Mouse (Mus musculus) ES-Bruce4 (cell line): ENCODE data around the gene Vpreb2. TPM values are rescaled to one million over a fixed set of nuclear protein-coding genes. Genes with fewer than 3 reads are reported as not detected.
"Not testable (repeated sequence)": the region's sequence is repeated elsewhere in the genome, so short reads cannot be mapped to it uniquely, and the experiment has no call there.

Experiments used
- H3K27ac ChIP-seq: 2 replicates; pipeline ENCODE4 v1.5.1; 2012; ENCODE audit warnings: low read length, inconsistent platforms; ENCODE audit not compliant: insufficient read depth
- H3K27me3 ChIP-seq: 2 replicates; pipeline ENCODE4 v1.6.1; 2012; ENCODE audit warnings: mild to moderate bottlenecking, low read length, inconsistent platforms; ENCODE audit not compliant: control insufficient read depth, poor library complexity, insufficient read depth, severe bottlenecking
- H3K36me3 ChIP-seq: 2 replicates; pipeline ENCODE4 v1.6.1; 2012; ENCODE audit warnings: inconsistent platforms, mild to moderate bottlenecking, low read length, moderate library complexity; ENCODE audit not compliant: control insufficient read depth, poor library complexity, insufficient read depth, severe bottlenecking
- H3K4me1 ChIP-seq: one replicate; pipeline ENCODE4 v1.8.1; 2011; ENCODE audit warnings: low read length; ENCODE audit not compliant: control insufficient read depth, insufficient read depth
- H3K4me3 ChIP-seq: 2 replicates; pipeline ENCODE4 v1.5.1; 2011; ENCODE audit warnings: low read depth, mild to moderate bottlenecking, low read length
- H3K9ac ChIP-seq: 2 replicates; pipeline ENCODE4 v1.6.1; 2012; ENCODE audit warnings: low read depth, mild to moderate bottlenecking, inconsistent platforms; ENCODE audit not compliant: poor library complexity, severe bottlenecking
- H3K9me3 ChIP-seq: replicated peaks from 2 replicates; pipeline ENCODE4 v1.6.1; 2012; ENCODE audit warnings: mild to moderate bottlenecking, low read length, inconsistent platforms; ENCODE audit not compliant: control insufficient read depth, poor library complexity, insufficient read depth, severe bottlenecking
- CTCF ChIP-seq: IDR thresholded peaks from one replicate; pipeline ENCODE4 v1.8.1; 2011; ENCODE audit warnings: low read depth, low read length
- EP300 ChIP-seq: IDR thresholded peaks from 2 replicates; pipeline ENCODE4 v1.6.1; 2011; ENCODE audit warnings: low read depth, low read length; ENCODE audit not compliant: insufficient read depth
- POLR2A ChIP-seq: IDR thresholded peaks from one replicate; pipeline ENCODE4 v1.8.1; 2011; ENCODE audit warnings: low read length; ENCODE audit not compliant: insufficient read depth
- polyA plus RNA-seq: library from polyadenylated mRNA; stranded (reverse); fragments of >200 nt; gene quantifications from 2 replicates; pipeline ENCODE4 v1.2.4, GENCODE M21; 2011; ENCODE audit warnings: low read depth; ENCODE audit not compliant: missing spikeins, insufficient read depth, insufficient read length

Gene Vpreb2
- polyA plus RNA-seq, 1 experiment = not detected

DNA sequence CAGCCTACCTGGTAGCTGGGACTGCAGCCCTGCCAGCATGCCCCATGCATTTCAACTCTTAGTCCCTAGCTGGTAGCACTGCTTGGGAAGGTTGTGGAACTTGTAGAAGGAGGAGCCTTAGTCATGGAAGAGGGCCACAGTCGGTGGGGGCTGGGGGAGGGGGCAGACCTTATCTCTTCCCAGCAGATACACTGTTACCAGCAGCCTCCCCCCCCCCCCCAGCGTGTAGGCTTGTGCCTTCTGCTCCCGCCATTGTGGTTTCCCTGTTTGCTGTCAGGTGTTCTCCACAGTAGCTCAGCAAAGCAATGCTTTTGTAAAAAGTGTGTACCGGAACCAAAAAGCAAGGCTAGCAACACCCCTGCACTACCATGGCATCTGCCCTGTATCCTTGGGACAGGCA is 28.6 kb upstream of the Vpreb2 start:
- H3K36me3 ChIP-seq = no peaks in the 10 kb centered on the region
- H3K9me3 ChIP-seq = peaks cover 26% of the 10 kb centered on the region
- H3K4me1 ChIP-seq = no peaks in the 10 kb centered on the region
- H3K9ac ChIP-seq = no peak overlapping the region
- TF ChIP-seq POLR2A (no peak), EP300 (no peak), CTCF (no peak)
- no peak overlapping the region for H3K4me3 ChIP-seq
- no peaks in the 10 kb centered on the region for H3K27me3 ChIP-seq
- no peak overlapping the region for H3K27ac ChIP-seq

DNA sequence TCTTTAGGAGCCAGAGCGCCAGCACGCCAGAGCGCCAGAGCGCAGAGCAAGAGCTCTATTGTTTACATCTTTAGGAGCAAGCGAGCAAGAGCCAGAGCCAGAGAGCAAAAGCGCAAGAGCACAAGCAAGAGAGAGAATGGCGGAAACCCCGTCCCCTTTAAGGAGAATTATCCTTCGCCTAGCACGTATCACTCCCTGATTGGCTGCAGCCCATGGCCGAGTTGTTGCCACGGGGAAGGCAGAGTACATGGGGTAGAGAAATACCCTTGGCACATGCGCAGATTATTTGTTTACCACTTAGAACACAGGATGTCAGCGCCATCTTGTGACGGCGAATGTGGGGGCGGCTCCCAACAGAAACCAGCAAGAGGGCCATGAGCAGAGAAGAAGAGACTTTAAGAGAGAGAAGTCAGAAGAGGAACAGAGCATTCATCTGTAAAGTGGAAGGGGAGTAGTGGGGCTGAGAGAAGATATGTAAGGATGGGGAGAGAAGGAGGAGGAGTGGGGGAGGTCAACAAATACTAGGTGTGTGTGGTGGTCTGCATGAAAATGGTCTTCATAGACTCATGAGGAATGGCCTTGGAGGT is 24.1 kb upstream of the Vpreb2 start:
- H3K9me3 ChIP-seq = peaks cover 33% of the 10 kb centered on the region
- H3K27me3 ChIP-seq, H3K4me1 ChIP-seq, H3K4me3 ChIP-seq, H3K9ac ChIP-seq, H3K36me3 ChIP-seq, H3K27ac ChIP-seq: not testable (repeated sequence)

DNA sequence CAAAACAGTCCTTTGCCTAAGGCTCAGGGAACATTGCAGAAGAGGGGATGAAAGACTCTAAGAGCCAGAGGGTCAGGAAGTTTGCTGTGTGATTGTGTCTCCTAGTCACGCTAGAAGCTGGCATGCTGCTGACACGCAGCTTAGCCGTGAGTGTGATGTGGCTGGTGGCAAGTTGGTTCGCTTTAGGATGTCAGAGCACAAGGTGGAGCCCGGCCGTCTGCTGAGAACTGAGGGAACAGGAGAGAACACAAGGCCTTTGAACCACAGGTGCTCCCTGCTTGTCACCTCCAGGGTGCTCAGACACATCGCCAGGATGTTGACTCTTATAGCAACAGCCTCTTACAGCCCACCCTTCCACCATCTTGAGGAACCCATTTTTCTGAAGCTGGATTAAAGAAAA is 18.1 kb upstream of the Vpreb2 start:
- Histone ChIP-seq H3K27me3 (no peaks in the 10 kb centered on the region), H3K9ac (no peak overlapping the region), H3K4me1 (no peaks in the 10 kb centered on the region), H3K36me3 (no peaks in the 10 kb centered on the region), H3K4me3 (no peak overlapping the region), H3K9me3 (peaks cover 6% of the 10 kb centered on the region), H3K27ac (no peak overlapping the region)
- TF ChIP-seq CTCF = no peak
- no peak for TF ChIP-seq EP300
- TF ChIP-seq POLR2A = no peak

DNA sequence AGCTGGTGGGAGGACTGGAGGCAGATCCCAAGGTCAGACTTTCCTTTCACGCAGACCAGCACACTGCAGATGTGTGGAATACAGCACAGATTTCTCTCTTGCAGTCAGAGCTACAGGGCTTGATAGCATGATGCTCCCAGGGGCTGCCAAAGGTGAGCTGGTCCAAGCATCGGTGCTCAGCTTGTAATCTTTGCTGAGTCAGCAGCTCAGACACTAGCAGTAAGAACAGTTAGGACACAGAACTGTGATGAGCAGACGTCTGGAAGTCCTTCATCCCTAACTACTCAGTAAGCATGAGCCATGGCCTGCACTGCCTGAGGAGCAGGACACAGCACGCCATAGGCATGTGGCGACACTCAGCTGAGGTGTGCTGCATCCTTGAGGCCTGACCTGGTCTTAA is 8.4 kb upstream of the Vpreb2 start:
- Histone ChIP-seq H3K4me1 (no peaks in the 10 kb centered on the region), H3K9me3 (peaks cover 4% of the 10 kb centered on the region; the same call in 1 of the 2 replicates), H3K36me3 (no peaks in the 10 kb centered on the region), H3K4me3 (no peak overlapping the region), H3K27me3 (no peaks in the 10 kb centered on the region; the same call in 1 of the 2 replicates), H3K9ac (no peak overlapping the region), H3K27ac (no peak overlapping the region)
- TF ChIP-seq CTCF = no peak
- TF ChIP-seq EP300 = no peak
- no peak for TF ChIP-seq POLR2A

DNA sequence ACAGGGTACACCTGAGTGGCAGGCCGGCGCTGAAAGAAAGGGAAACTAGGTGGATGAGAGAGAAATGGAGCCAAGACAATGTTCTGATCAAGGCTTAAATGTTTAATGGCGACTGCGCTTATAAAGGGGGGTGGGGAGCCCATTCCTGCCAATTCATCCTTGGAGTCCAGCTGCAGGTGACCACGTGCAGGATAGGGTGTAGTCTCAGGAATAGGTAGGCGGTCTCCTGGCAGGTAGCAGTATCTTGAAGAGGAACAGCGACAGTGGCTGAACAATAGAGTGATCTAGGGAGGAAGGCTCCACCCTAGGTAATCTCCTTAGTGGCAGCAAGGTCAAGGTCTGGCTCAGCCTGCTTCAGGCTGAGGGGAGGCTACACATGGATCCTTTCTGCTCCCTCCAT is 2.4 kb upstream of the Vpreb2 start:
- H3K9ac ChIP-seq, H3K27ac ChIP-seq, H3K27me3 ChIP-seq, H3K4me3 ChIP-seq, H3K36me3 ChIP-seq, H3K9me3 ChIP-seq, H3K4me1 ChIP-seq: not testable (repeated sequence)
- TF ChIP-seq EP300 = peak; percentile 79; the same call in 1 of the 2 replicates

GRCm38 (mm10) chr16:17983201-17983600 is 3.0 kb downstream of the Vpreb2 start:
- Histone ChIP-seq H3K36me3 (no peaks in the 10 kb centered on the region), H3K27ac (no peak overlapping the region), H3K27me3 (no peaks in the 10 kb centered on the region), H3K4me1 (no peaks in the 10 kb centered on the region), H3K9ac (no peak overlapping the region), H3K4me3 (no peak overlapping the region), H3K9me3 (peaks cover 18% of the 10 kb centered on the region)
- TF ChIP-seq CTCF = no peak
- no peak for TF ChIP-seq POLR2A
- no peak for TF ChIP-seq EP300

DNA sequence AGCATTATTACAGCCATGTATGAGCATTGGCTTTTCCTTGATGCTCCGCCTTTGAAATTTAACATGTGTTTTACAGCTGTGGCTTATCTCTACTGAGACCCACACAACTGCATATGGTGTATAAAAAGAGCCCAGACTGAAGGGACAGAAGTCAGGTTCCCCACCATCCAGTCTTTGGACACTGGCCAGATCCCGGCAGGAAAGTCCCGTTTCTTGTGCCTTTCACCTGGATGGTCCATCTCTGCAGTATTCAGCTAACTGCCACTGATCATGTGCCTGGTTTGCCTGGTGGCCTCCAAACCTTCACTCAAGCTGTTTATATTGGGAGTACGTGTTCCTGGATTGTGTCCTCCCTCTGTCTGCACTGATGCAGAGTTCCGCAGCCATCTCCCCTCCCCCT is 4.0 kb downstream of the Vpreb2 start:
- H3K4me1 ChIP-seq = no peaks in the 10 kb centered on the region
- H3K9ac ChIP-seq = no peak overlapping the region
- H3K27me3 ChIP-seq = no peaks in the 10 kb centered on the region
- H3K4me3 ChIP-seq = no peak overlapping the region
- H3K27ac ChIP-seq = no peak overlapping the region
- H3K36me3 ChIP-seq = no peaks in the 10 kb centered on the region
- peaks cover 28% of the 10 kb centered on the region for H3K9me3 ChIP-seq
- TF ChIP-seq POLR2A = no peak
- TF ChIP-seq CTCF = no peak
- no peak for TF ChIP-seq EP300
